Comparison of ENCODE assay signal across 12 mouse cellular contexts in genomic region chr3:88513546-88514115, GRCm38 (mm10). TPM values are rescaled to one million over a fixed set of nuclear protein-coding genes. Genes with fewer than 3 reads are reported as not detected.
DNase-seq lines count a peak whose midpoint lies in the region; ATAC-seq and TF ChIP-seq lines count a peak whose summit lies in the region.
"Had no signal": no experiment of that assay in that cellular context is flagged by ENCODE, and none has a peak within 500 bp of the region (broad histone marks: within the 10 kb centered on the region; RNA-seq: fewer than 3 reads in every experiment).

No protein-coding gene starts in this region.

- dilution Hi-C loops in CH12.LX (cut with MboI; ENCODE audit: extremely low pct_ligation_motif_present, extremely low pct_unique_long_range_greater_than_20kb, low sequenced_read_pairs), result no loop called here

- WGBS in kidney, embryonic 14.5 days, result 82% methylated on average over 7 of the region's 7 CpGs

- no peaks in the 10 kb centered on the region for H3K79me2 ChIP-seq in CH12.LX (replicated peaks; ENCODE audit: control insufficient read depth, extremely low read depth, insufficient read depth, poor library complexity, severe bottlenecking)

- DNase-seq in kidney, postnatal 10 days, result peak; percentile 9
- peak; percentile 76 for DNase-seq in CH12.LX (ENCODE audit: extremely low read depth)
- DNase-seq in heart, postnatal 4 days, result peak; percentile 4
- DNase-seq in naive thymus-derived CD4-positive, alpha-beta T cell, adult 2 months (ENCODE audit: low read depth), result peak; percentile 77
- no peak for DNase-seq in adrenal gland, adult 8-10 months
- no peak for DNase-seq in embryo, embryonic 11 days
- DNase-seq: cerebellum, adult 18-20 months had no signal

- no peak overlapping the region for H3K9ac ChIP-seq in kidney, embryonic 14.5 days (ENCODE audit: low read depth, low read length)
- H3K9ac ChIP-seq in CH12.LX (ENCODE audit: insufficient read depth, low read depth), result peak overlapping the region; percentile 40
- H3K9ac ChIP-seq: forebrain, embryonic 13.5 days; hindbrain, embryonic 14.5 days had no signal

- H3K4me1 ChIP-seq in kidney, embryonic 14.5 days (ENCODE audit: control insufficient read depth, insufficient read depth, low read length), result peaks cover 10% of the 10 kb centered on the region; the same call in 1 of the 2 replicates
- peaks cover 31 to 67% of the 10 kb centered on the region in 2 experiments for H3K4me1 ChIP-seq in CH12.LX (ENCODE audit: control insufficient read depth in 1 of 2, insufficient read depth in 2 of 2)

- no peak overlapping the region for H3K27ac ChIP-seq in kidney, embryonic 14.5 days (ENCODE audit: low read depth, low read length)
- H3K27ac ChIP-seq in CH12.LX (ENCODE audit: insufficient read depth, low read depth), result peak overlapping the region; percentile 86
- H3K27ac ChIP-seq: hindbrain, embryonic 14.5 days had no signal

- peak; percentile 60 for TF ChIP-seq EP300 in CH12.LX (IDR thresholded peaks at IDR 0.05; ENCODE audit: low read length)

- no peak for TF ChIP-seq RAD21 in CH12.LX (IDR thresholded peaks at IDR 0.05; ENCODE audit: low read depth, low read length)

- H3K9me3 ChIP-seq in kidney, embryonic 14.5 days (ENCODE audit: control insufficient read depth, low read length), result no peaks in the 10 kb centered on the region
- no peaks in the 10 kb centered on the region for H3K9me3 ChIP-seq in CH12.LX (replicated peaks; ENCODE audit: low read length)
- H3K9me3 ChIP-seq: forebrain, embryonic 13.5 days had no signal

- H3K27me3 ChIP-seq in kidney, embryonic 14.5 days (ENCODE audit: control insufficient read depth, insufficient read depth, low read length), result no peaks in the 10 kb centered on the region
- peaks cover 13% of the 10 kb centered on the region for H3K27me3 ChIP-seq in CH12.LX (replicated peaks)
- H3K27me3 ChIP-seq: forebrain, embryonic 13.5 days had no signal

- no peak for TF ChIP-seq CTCF in CH12.LX (conservative IDR thresholded peaks at IDR 0.05 in 1 of 2, IDR thresholded peaks at IDR 0.05 in 1 of 2; ENCODE audit: low read depth in 2 of 2, low read length in 2 of 2)

- H3K4me2 ChIP-seq in kidney, embryonic 14.5 days (replicated peaks; ENCODE audit: low read depth, low read length), result no peak overlapping the region
- peak overlapping the region; percentile 77 for H3K4me2 ChIP-seq in CH12.LX (ENCODE audit: insufficient read depth, low read depth, poor library complexity, severe bottlenecking)
- H3K4me2 ChIP-seq: hindbrain, embryonic 14.5 days had no signal

- H3K36me3 ChIP-seq in kidney, embryonic 14.5 days (ENCODE audit: control insufficient read depth, insufficient read depth, low read length), result no peaks in the 10 kb centered on the region
- H3K36me3 ChIP-seq in CH12.LX (replicated peaks in 1 of 2; ENCODE audit: control insufficient read depth in 1 of 2, insufficient read depth in 1 of 2, low read length in 1 of 2), result no peaks in the 10 kb centered on the region

- in situ Hi-C loops in CH12.LX (cut with MboI; ENCODE audit: low pct_ligation_motif_present, low pct_unique_long_range_greater_than_20kb, low sequenced_read_pairs), result no loop called here

- peak; percentile 42; the same call in 1 of the 2 replicates for TF ChIP-seq POLR2A in CH12.LX (IDR thresholded peaks at IDR 0.05; ENCODE audit: low read depth, low read length)

- ATAC-seq in kidney, embryonic 14.5 days (ENCODE audit: low FRiP score, low TSS enrichment), result no peak
- ATAC-seq in erythroid progenitor cell, adult 5-6 weeks (replicated peaks; ENCODE audit: low FRiP score, poor library complexity, severe bottlenecking), result no peak
- ATAC-seq: forebrain, embryonic 13.5 days had no signal

- H3K4me3 ChIP-seq in kidney, embryonic 14.5 days (ENCODE audit: low read length), result no peak overlapping the region
- peak overlapping the region in 1 of 3 experiments; percentile 14 for H3K4me3 ChIP-seq in CH12.LX (replicated peaks in 1 of 3; ENCODE audit: low read depth in 2 of 3, low read length in 2 of 3, poor library complexity in 1 of 3)
- H3K4me3 ChIP-seq: forebrain, embryonic 13.5 days had no signal

TF ChIP-seq in CH12.LX, 34 proteins besides CTCF, POLR2A, EP300 and RAD21:
- TF ChIP-seq NELFE (IDR thresholded peaks at IDR 0.05; ENCODE audit: low read depth, low read length) (no peak), MAX (IDR thresholded peaks at IDR 0.05; ENCODE audit: low read length) (peak; percentile 57; the same call in 1 of the 2 replicates), POLR2AphosphoS2 (IDR thresholded peaks at IDR 0.05; ENCODE audit: low read depth, low read length) (no peak), ZKSCAN1 (IDR thresholded peaks at IDR 0.05; ENCODE audit: borderline replicate concordance, low read depth, low read length) (no peak), IRF4 (IDR thresholded peaks at IDR 0.05; ENCODE audit: low read depth, low read length) (peak; percentile 31; the same call in 1 of the 2 replicates), PAX5 (IDR thresholded peaks at IDR 0.05; ENCODE audit: low read length) (no peak), UBTF (IDR thresholded peaks at IDR 0.05; ENCODE audit: low read depth, low read length) (0 out of 2 replicates have a peak, but pooled peaks have one; percentile 35), BHLHE40 (IDR thresholded peaks at IDR 0.05; ENCODE audit: low read depth, low read length) (peak; percentile 26; the same call in 1 of the 2 replicates), MEF2A (IDR thresholded peaks at IDR 0.05; ENCODE audit: borderline replicate concordance, low read depth, low read length) (no peak), KAT2A (IDR thresholded peaks at IDR 0.05; ENCODE audit: insufficient replicate concordance, low read length) (no peak), JUN (IDR thresholded peaks at IDR 0.05; ENCODE audit: insufficient read depth, low read depth, low read length) (no peak), TCF12 (IDR thresholded peaks at IDR 0.05; ENCODE audit: low read depth, low read length) (peak; percentile 30; the same call in 1 of the 2 replicates), MXI1 (IDR thresholded peaks at IDR 0.05; ENCODE audit: low read depth, low read length) (0 out of 2 replicates have a peak, but pooled peaks have one; percentile 4), MAFK (IDR thresholded peaks at IDR 0.05; ENCODE audit: insufficient replicate concordance, low read length) (peak; percentile 5; the same call in 1 of the 2 replicates), SIN3A (IDR thresholded peaks at IDR 0.05; ENCODE audit: low read length) (0 out of 2 replicates have a peak, but pooled peaks have one; percentile 21), ETS1 (conservative IDR thresholded peaks at IDR 0.05; ENCODE audit: low read depth, low read length) (peak; percentile 75), ELF1 (IDR thresholded peaks at IDR 0.05; ENCODE audit: low read depth, low read length) (peak; percentile 61)

RNA-seq across cellular contexts. Expression of gene Lmna, which starts 3.9 kb away (rescaled TPM):
- 41.6 and 55.7 TPM in 2 replicates for polyA plus RNA-seq in kidney, embryonic 14.5 days (2014; fragmentation: Nextera tagmentation; extraction: Ambion mirVana)
- total RNA-seq in CH12.LX (2012; rRNA removed), result 60.7 and 67.7 TPM in 2 replicates
- total RNA-seq in CH12.LX (2014; rRNA removed), result 16.1 and 19.8 TPM in 2 replicates
- 17.2 and 21.5 TPM in 2 replicates for polyA plus RNA-seq in CH12.LX (2012; ENCODE audit: insufficient read length, low read depth)
- 100 to 1,000 TPM; 178 to 181 TPM for total RNA-seq in heart, postnatal 4 days (2021)
- total RNA-seq in erythroid progenitor cell, adult 5-6 weeks (2015; ENCODE audit: low replicate concordance), result 31.7 and 48.2 TPM in 2 replicates
- 182 and 260 TPM in 2 replicates for total RNA-seq in erythroid progenitor cell, adult 5-6 weeks (2017; ENCODE audit: low replicate concordance)
- total RNA-seq in adrenal gland, adult 8-10 months (2022), result 100 to 1,000 TPM in 3 of 4 experiments, 10 to 100 TPM in 1; 88.2 to 134 (median 124) TPM

RNA-seq across cellular contexts. Expression of gene Mex3a, which starts 18.6 kb away (rescaled TPM):
- polyA plus RNA-seq in kidney, embryonic 14.5 days (2014; fragmentation: Nextera tagmentation; extraction: Ambion mirVana), result 31.6 and 32.2 TPM in 2 replicates
- total RNA-seq in CH12.LX (2012; rRNA removed), result 3.4 and 4.9 TPM in 2 replicates
- total RNA-seq in CH12.LX (2014; rRNA removed), result 0.86 and 1.1 TPM in 2 replicates
- polyA plus RNA-seq in CH12.LX (2012; ENCODE audit: insufficient read length, low read depth), result 2.0 and 2.5 TPM in 2 replicates
- 10 to 100 TPM; 11.7 TPM for total RNA-seq in heart, postnatal 4 days (2021)
- 0.42 TPM in 1 of 2 replicates, not detected in the other for total RNA-seq in erythroid progenitor cell, adult 5-6 weeks (2015; ENCODE audit: low replicate concordance)
- total RNA-seq in erythroid progenitor cell, adult 5-6 weeks (2017; ENCODE audit: low replicate concordance), result 0.08 and 0.26 TPM in 2 replicates
- total RNA-seq in adrenal gland, adult 8-10 months (2022), result 1 to 10 TPM; 2.8 to 4.3 (median 3.9) TPM

RNA-seq across cellular contexts. Expression of gene Rab25, which starts 34.5 kb away (rescaled TPM):
- polyA plus RNA-seq in kidney, embryonic 14.5 days (2014; fragmentation: Nextera tagmentation; extraction: Ambion mirVana), result 14.2 and 16.7 TPM in 2 replicates
- 4.1 and 7.1 TPM in 2 replicates for total RNA-seq in CH12.LX (2012; rRNA removed)
- total RNA-seq in CH12.LX (2014; rRNA removed), result 0.76 and 0.79 TPM in 2 replicates
- polyA plus RNA-seq in CH12.LX (2012; ENCODE audit: insufficient read length, low read depth), result 1.8 and 2.0 TPM in 2 replicates
- not detected for total RNA-seq in heart, postnatal 4 days (2021)
- total RNA-seq in erythroid progenitor cell, adult 5-6 weeks (2015; ENCODE audit: low replicate concordance), result not detected in 2 replicates
- total RNA-seq in erythroid progenitor cell, adult 5-6 weeks (2017; ENCODE audit: low replicate concordance), result not detected in 2 replicates
- total RNA-seq in adrenal gland, adult 8-10 months (2022), result not detected
- total RNA-seq: layer of hippocampus, postnatal 14 days had no signal
- polyA plus RNA-seq: forebrain, embryonic 13.5 days had no signal

RNA-seq across cellular contexts. Expression of gene Lamtor2, which starts 39.2 kb away (rescaled TPM):
- polyA plus RNA-seq in kidney, embryonic 14.5 days (2014; fragmentation: Nextera tagmentation; extraction: Ambion mirVana), result 81.7 and 165 TPM in 2 replicates
- total RNA-seq in CH12.LX (2012; rRNA removed) (73.2 and 96.6 TPM in 2 replicates), CH12.LX (2014; rRNA removed) (42.3 and 44.0 TPM in 2 replicates)
- 56.0 and 83.9 TPM in 2 replicates for polyA plus RNA-seq in CH12.LX (2012; ENCODE audit: insufficient read length, low read depth)
- 10 to 100 TPM; 81.9 to 89.1 TPM for total RNA-seq in heart, postnatal 4 days (2021)
- 9.0 and 12.6 TPM in 2 replicates for total RNA-seq in erythroid progenitor cell, adult 5-6 weeks (2015; ENCODE audit: low replicate concordance)
- 7.7 and 23.3 TPM in 2 replicates for total RNA-seq in erythroid progenitor cell, adult 5-6 weeks (2017; ENCODE audit: low replicate concordance)
- 100 to 1,000 TPM; 138 to 164 (median 144) TPM for total RNA-seq in adrenal gland, adult 8-10 months (2022)

RNA-seq across cellular contexts. Expression of gene Ubqln4, which starts 39.9 kb away (rescaled TPM):
- 51.4 and 73.4 TPM in 2 replicates for polyA plus RNA-seq in kidney, embryonic 14.5 days (2014; fragmentation: Nextera tagmentation; extraction: Ambion mirVana)
- 39.6 and 47.3 TPM in 2 replicates for total RNA-seq in CH12.LX (2012; rRNA removed)
- total RNA-seq in CH12.LX (2014; rRNA removed), result 22.4 and 22.8 TPM in 2 replicates
- 55.7 and 62.2 TPM in 2 replicates for polyA plus RNA-seq in CH12.LX (2012; ENCODE audit: insufficient read length, low read depth)
- 10 to 100 TPM; 55.3 to 60.1 TPM for total RNA-seq in heart, postnatal 4 days (2021)
- total RNA-seq in erythroid progenitor cell, adult 5-6 weeks (2015; ENCODE audit: low replicate concordance), result 8.6 and 10.1 TPM in 2 replicates
- 6.3 and 7.6 TPM in 2 replicates for total RNA-seq in erythroid progenitor cell, adult 5-6 weeks (2017; ENCODE audit: low replicate concordance)
- 10 to 100 TPM; 64.1 to 81.3 (median 66.7) TPM for total RNA-seq in adrenal gland, adult 8-10 months (2022)

Comparison
In these comparisons a context has a peak if more than half of its experiments do, and no peak if none do; other contexts are left out.
1. DNase-seq: peak in kidney, postnatal 10 days (single experiment), CH12.LX (single experiment), heart, postnatal 4 days (single experiment) and naive thymus-derived CD4-positive, alpha-beta T cell, adult 2 months (single experiment); none in adrenal gland, adult 8-10 months (single experiment) and embryo, embryonic 11 days (single experiment).